Mouse (Mus musculus) MN1 (cell line): Measurements from ENCODE around the gene Kansl1.
"Not testable (repeated sequence)": the region's sequence is repeated elsewhere in the genome, so short reads cannot be mapped to it uniquely, and the experiment has no call there.

ENCODE experiments used
- DNase-seq: peaks from one replicate; pipeline ENCODE4 v3.0.0-alpha.2; 2016; ENCODE audit warnings: low spot score

Gene Kansl1

GRCm38 (mm10) chr11:104468751-104469268 is at the start of gene Kansl1:
Gene Kansl1 (minus strand): TSS chr11:104468861.
- peak; percentile 40 for DNase-seq

GRCm38 (mm10) chr11:104512436-104512835 is 43.8 kb upstream of the Kansl1 start:
- no peak for DNase-seq

- DNase-seq: peak; percentile 43
Observed at GRCm38 (mm10) chr11:104510606-104511005, 41.9 kb upstream of the Kansl1 start.

- no peak for DNase-seq
Observed at GRCm38 (mm10) chr11:104508455-104508854, 39.8 kb upstream of the Kansl1 start.

DNA sequence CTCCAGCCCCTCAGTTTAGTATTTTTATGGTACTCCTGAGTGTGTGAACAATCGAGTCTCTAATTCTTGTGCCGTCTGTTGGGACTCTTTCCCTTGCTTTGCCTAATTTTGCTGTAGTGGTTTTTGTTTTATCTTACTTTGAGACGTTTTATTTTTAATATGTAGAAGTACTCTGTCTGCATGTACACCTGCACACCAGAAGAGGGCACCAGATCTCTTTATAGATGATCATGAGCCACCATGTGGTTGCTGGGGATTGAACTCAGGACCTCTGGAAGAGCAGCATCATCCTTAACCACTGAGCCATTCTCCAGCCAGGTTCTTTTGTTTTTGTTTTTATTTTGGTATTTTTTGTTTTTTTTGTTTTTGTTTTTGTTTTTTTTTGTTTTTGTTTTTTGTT is 19.6 kb upstream of the Kansl1 start:
- no peak for DNase-seq

- no peak for DNase-seq
Observed at GRCm38 (mm10) chr11:104481971-104482370, 13.3 kb upstream of the Kansl1 start.

DNA sequence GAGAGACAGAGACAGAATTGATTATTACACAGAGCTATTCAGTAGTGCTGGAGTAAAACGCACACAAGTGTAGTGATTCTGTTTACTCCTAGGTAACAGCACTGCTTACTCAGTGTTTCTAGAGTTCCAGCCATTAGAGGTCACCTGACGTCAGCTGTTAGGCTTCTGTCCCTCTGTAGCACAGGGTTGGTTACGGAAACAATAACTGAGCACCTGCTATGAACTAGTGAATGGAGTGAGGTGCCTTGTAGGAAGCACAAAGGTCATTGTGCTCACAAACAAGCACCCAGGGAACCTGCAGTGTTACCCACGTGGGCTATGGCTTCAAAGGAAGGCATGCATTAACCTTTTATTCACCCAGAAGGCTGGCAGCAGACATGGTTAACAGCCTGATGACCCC is 10.8 kb upstream of the Kansl1 start:
- no peak for DNase-seq

- DNase-seq: peak; percentile 92
Observed at GRCm38 (mm10) chr11:104469371-104469835, 742 bp upstream of the Kansl1 start.

- no peak for DNase-seq
Observed at GRCm38 (mm10) chr11:104467698-104468097, 963 bp downstream of the Kansl1 start.

GRCm38 (mm10) chr11:104461551-104461950 is 7.1 kb downstream of the Kansl1 start:
- peak; percentile 78 for DNase-seq

- no peak for DNase-seq
Observed at GRCm38 (mm10) chr11:104459671-104460070, 9.0 kb downstream of the Kansl1 start.

DNA sequence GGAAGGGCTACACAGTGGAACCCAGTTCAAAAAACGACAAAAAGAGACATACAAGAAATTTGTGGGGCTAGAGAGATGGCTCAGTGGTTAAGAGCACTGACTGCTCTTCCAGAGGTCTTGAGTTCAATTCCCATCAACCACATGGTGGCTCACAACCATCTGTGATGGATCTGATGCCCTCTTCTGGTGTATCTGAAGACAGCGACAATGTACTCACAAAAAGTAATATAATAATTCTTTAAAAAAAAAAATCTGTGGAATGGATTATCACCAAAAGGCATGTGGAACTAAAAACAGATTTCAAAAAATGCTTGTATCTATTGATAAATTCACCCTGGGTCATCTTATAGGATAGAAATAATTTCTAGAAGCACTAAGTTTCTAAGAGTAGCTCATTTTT is 10.2 kb downstream of the Kansl1 start:
- no peak for DNase-seq

- no peak for DNase-seq
Observed at GRCm38 (mm10) chr11:104452709-104453108, 16.0 kb downstream of the Kansl1 start.

- no peak for DNase-seq
Observed at GRCm38 (mm10) chr11:104451239-104451638, 17.4 kb downstream of the Kansl1 start.

- DNase-seq: not testable (repeated sequence)
Observed at GRCm38 (mm10) chr11:104448499-104448898, 20.2 kb downstream of the Kansl1 start.

- no peak for DNase-seq
Observed at GRCm38 (mm10) chr11:104445538-104445937, 23.1 kb downstream of the Kansl1 start.

DNA sequence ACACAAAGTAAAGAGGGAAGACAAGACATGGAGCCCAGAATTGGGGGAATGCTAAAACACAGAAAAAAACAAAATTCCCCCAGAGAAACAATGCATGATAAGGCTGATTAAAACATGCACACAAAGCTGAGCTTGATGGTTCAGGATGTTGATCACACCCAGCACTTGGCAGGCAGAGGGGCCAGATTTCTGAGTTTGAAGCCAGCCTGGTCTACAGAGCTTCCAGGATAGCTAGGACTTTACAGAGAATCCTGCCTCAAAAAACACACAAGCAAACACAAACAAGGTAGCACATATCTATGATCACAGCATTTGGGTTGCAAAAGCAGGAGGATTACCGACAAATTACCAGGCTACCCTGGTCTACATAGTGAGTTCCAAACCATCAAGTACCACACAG is 23.6 kb downstream of the Kansl1 start:
- no peak for DNase-seq

- DNase-seq: no peak
Observed at GRCm38 (mm10) chr11:104443359-104443758, 25.3 kb downstream of the Kansl1 start.

DNA sequence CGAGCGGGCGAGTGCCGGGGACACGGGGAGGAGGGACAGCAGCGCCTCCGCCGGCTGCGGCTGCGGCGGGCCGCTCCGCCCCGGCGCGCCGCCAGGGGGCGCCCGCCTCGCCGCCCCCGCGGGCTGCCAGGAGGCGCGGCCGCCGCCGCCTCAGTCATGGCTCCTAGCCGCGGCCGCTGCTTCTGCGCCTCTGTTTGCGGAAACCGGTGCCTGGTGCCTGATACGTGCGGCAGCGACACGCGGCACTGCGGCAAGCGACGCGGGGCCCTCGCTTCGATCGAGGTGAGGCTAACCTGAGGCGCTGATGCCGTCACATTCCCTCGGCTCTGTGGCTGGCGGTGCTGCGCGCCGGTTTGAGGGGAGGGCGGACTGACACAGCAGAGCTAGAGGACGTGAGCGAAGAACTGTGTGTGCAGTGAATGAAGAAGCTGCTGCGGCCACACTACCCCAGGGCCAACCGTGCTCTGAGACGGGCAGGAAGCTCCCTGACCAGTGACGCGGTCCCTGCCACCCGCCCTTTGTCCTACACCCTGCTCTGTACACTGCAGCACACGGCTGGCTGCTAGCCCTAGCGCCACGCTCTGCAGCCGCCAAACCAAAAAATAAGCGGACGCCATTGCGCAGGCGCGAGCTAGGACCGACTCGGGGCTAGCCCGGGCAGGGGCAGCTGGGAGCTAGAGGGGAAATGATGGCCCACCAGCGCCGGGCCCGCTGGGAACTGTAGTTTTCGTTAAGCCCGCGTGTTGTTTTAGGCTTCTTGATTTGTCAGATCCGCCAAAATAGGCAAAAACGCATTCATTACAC is 26.1 kb downstream of the Kansl1 start:
- DNase-seq: peak; percentile 94

GRCm38 (mm10) chr11:104441475-104442332 is 27.0 kb downstream of the Kansl1 start:
- peak; percentile 79 for DNase-seq

DNA sequence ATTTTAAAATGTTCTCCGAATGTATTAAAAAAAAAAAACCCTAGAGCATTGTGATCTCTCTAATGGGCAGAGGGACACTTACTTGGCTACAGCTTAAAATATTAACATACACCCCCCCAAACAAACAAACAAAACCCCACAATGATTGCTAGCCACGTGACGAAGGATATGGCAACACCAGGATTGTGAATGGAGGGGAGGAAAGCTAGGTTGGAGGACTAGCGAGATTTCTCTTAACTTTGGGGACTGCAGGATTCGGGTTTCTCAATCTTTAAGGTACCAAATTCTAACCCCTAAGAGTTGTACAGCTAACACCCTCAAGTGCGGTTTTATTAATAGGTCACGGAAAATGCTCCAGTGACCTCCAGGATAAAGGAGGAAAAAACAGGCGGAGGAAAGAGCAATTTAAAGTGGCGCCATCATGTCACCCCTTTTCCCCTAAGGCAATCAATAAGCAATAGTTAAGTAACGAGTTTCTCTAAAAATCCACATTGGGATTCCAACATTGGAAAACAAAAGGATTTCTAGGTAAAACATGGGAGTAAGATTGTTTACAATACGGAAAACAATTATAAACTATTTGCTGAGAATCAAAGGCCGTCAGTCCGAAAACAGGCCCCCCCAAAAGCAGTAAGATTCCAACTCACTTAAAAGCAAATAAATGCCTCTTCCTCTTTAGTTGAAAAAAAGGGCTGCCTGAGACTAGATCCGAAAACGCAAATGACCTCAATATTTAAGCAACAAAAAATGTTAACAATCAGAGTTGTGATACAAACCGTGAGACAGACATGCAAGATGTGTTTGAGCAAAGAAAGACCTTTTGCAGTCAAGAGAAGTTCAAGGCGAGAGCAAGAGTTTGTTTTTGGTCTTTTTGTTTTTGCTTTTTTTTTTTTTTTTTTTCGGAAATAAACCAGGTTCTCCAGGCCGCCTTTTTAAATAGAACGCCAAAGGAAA is 27.9 kb downstream of the Kansl1 start:
- peak; percentile 17 for DNase-seq
